Mouse (Mus musculus) right cerebral cortex, postnatal 36 days (tissue): ENCODE data around the gene Map3k9.

Experiments
- DNase-seq, 2 experiments: peaks; one replicate each; pipeline ENCODE4 v3.0.0; 2022; ENCODE audit warnings: low spot score in 2 of 2, mixed read lengths in 1 of 2

The Map3k9 gene

DNA sequence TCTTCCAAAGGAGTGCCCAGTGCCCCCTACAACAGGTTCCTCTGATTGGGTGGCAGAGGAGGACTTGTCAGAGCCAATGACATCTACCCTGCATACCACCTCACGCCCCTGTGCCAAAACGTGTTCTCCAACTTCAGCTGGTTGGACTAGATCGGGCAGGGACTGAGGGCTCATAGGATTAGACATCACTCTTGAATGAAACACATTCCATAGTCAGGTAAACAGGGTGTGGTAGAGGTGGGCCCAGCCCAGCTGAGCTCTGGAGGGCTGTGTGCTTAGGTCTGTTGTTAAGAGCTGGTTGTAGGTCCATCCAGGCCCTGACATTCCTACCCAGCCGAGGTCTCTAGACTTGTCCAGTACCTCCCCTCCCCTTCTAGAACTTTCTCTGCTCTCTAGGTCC is 68.4 kb downstream of the Map3k9 start:
- no peak for DNase-seq

DNA sequence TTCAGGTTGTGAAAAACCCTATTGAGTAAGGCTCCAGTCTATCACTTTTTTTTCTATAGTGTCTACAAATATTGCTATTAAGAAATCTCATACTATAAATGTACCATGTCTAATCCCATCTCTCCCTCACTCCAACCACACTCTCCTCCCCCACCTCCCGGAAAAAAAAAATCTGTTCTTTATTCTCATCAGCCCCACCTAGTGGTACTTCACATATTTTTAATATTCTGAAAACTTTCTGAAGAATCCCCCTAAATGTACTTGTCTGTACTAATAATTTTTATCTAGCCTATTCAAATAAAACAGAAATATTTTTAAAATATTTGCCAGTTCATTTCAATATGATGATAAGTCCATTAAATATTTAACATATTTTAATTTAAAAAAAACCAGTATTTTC is 78.1 kb downstream of the Map3k9 start:
- DNase-seq, result no peak

DNA sequence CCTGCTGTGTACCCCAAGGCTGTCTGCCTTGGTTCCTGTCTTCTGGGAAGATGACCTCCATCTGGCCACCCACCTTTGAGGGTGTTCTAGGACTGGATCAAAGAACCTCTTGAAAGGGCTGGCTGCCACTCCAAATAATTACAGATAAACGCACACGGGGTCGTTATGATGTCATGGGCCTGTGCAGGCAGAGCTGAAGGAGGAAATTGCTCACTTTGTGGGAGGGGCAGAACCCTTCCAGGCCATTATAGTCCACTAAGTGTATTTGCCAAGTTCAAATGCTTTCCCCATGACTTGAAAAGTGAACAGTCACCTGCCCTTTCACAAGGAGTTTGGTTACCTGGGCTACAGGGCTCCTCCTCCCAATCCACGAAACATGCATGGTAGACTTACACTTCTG is 83.0 kb downstream of the Map3k9 start:
- DNase-seq, result no peak

DNA sequence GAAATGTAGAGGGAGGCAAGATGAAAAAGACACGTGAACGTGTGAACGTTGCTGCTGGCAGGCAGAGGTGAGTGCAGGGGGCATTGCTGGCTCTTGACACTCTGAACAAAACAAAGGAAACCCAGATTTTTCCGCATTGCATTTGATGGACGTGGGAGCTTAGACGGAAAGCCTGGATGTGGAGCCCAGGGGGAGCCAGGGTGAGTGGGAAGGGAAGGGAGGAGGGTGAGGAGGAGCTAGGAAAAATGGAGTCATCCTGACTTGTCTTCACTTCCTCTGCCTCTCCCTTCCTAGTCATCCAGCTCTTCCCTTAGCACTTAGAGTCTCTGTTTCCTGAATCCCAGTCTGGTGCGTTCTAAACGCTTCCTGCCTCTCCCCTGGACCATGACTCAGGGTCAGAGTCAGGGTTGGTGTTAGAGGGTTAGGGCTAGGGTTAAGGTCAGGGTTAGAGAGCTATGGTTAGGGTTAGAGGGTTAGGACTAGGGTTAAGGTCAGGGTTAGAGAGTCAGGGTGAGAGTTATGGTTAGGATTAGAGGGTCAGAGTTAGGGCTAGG is 89.7 kb downstream of the Map3k9 start:
- no peak for DNase-seq

DNA sequence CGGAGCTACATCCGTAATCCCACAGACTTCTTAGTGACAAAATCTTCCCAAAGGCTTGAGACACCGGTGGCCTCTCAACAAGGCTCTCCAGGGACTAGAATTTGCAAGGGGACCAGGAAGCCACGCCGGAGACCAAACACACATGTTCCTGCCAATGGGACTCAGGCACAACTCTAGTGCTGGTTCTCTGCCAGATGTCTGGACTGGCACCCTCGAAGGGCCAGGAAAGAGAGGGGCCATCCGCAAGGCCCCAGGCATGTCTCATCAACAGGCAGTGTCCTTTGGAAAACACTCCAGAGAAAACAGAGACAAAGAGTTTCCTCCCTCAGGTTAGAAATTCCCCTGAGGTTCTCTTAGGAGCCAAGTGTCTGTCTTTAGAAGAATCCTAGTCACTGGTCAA is 90.2 kb downstream of the Map3k9 start:
- no peak for DNase-seq

DNA sequence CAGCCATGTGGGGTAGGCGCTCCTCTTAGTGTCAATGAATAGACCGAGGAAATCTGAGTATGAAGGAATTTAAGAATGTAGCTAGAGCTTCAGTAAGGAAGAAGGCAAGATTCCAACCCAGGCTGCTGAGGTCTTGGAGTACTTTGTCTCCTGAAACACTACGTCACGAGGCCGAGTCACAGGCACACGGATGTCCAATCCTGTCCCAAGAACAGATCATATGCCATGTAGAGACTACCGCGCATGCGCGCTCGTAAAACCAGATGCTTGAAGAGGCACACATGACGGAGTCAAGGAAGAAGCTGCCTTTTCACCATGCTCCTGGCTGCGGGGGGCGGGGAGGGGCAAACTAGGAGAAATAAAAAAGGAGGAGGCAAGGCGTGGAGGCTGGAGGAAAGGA is 90.9 kb downstream of the Map3k9 start:
- no peak for DNase-seq

DNA sequence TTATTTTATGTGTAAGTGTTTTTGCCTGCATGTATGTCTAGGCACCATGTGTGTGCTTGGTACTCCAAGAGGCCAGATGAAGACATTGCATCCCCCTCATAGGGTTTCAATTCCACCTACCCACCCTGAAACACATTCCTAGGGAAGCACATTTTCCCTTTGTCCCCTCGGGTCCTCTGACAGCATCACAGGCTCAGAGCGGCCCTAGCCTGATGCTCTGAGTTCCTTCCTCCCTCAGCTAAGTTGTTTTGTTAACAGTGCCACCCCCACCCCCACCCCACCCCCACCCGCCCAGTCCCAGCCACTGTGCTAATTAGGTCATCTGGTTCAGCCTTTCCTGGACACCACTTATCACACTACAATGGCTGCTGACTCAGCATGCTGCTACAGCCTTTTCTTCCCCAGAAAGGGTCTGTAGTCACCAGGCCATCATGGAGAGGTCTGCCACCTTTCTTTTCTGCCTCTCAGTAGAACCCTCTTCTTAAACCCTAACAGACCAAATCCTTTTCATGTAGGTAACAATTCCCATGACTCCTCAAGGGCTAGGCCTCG is 91.4 kb downstream of the Map3k9 start:
- DNase-seq, result no peak

DNA sequence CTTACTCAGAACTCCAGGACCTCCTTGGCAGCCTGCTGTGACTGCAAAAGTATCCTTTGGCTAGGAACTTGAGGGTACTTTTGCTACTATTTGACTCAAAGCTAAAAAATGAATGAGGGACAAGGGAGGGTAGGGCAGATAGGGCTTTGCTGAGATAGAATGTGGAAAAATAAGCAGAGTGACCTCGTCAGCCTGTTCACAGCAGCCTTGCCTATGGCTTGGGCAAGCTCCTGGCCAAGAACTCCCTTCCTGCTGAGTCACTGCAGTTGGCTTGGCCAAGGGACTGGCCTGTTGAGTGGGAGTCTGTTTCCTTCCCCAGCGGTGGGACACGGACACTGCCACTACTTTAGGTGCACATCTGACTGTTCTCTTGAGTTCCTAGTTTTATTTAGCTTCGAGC is 92.4 kb downstream of the Map3k9 start:
- DNase-seq, result no peak

DNA sequence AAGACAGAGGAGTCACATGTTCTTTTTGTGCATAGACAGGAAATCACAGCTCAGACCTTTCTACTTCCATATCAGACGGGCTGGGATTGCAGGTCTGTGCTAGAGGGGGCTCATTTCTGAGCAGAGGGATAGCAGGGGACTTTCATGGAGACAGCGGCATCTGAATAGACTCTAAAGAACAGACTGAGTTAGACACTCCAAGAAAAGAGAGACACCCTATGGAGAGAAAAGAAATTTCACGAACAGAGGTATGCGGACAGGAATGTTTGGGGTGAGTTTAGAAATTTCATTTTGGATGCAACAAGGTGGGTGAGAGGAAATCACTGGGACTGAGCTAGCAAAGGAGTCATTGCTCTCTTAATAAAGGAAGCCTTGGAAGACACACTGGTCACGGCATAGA is 93.1 kb downstream of the Map3k9 start:
- DNase-seq, result no peak

DNA sequence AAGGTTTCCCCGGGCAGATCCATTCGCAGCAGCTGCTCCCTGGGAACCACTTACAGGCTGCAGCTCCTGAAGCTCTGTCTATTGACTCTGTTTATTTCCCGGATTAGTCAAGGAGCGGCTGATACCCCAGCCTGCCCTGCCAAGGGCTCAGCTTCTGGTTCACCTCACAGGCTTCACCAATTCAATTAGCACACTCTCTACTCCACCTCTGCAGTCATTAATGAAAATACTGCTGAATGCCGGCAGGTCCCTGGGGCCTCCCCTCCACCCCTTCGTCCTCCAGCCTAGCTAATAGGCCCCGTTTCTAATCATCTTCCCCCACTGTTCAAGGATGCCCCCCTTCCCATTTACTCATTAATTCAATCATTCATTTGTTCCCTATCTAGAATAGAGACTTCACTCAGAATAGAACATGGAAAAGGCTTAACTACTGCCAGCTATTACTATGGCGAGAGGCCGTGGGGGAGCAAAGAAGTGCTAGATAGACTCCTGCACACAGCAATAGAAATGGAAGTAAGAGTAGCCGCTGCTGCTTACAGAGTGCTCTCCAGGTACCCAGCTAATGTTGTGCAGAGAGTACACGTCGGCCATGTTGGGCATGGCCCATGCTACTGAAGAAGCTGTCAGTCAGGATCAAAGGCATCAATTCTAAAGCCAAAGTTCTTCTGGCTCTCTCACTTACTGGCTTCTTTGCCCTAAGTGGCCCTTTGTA is 94.4 kb downstream of the Map3k9 start:
- no peak for DNase-seq

DNA sequence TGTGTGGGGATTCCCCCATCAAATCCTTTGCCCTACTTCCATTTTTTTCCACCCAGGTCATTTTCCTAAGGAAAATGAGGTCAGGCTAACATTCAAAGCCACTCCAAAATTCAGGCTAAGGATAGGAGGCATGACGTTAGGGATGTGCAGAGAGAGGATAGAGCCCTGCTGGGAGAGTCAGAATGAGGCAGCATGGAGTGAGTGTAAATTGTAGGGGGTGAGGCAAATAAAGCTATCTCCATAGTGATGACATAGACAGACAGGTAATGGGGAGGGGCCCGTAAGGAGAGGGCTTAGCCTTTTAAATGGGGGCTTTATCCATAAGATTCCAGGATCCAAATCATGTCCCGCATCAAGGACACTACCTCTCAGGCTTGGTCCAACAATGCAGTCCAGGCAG is 95.0 kb downstream of the Map3k9 start:
- no peak for DNase-seq

DNA sequence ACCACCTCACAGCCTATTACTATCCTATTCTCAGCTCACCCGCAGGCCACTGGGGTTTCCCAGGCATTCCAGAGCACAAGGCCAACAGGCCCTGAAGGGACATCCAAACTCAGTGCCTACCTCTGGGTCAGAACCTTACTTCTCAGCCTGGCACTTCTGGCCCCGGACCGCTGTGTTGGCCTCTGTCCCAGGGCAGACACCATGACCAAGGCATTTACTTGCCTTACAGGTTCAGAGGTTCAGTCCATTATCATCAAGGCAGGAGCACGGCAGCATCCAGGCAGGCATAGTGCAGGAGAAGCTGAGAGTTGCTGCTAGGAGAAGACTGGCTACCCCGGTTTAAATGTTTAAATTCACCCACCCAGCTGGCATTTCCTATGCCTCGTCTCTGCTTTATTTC is 96.9 kb downstream of the Map3k9 start:
- DNase-seq, result no peak

DNA sequence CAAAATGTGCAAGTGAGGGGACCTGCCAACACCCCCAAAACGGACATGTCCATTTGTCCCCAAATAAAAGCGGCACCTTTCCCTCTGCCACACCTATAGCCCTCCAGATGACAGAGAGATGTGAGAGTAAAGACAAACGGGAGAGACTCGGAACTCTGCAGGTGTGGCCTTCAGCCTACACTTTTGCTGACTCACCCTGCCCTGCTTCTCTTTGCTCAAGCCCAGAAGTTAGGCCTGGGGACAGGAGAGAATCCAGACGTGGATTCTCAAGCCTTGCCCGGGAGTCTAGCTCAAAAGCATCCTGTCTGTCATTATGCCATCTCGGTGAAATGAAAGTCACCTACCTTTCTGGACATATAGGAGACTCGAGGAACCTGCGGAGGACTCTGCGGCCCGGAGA is 97.6 kb downstream of the Map3k9 start:
- DNase-seq, result no peak

DNA sequence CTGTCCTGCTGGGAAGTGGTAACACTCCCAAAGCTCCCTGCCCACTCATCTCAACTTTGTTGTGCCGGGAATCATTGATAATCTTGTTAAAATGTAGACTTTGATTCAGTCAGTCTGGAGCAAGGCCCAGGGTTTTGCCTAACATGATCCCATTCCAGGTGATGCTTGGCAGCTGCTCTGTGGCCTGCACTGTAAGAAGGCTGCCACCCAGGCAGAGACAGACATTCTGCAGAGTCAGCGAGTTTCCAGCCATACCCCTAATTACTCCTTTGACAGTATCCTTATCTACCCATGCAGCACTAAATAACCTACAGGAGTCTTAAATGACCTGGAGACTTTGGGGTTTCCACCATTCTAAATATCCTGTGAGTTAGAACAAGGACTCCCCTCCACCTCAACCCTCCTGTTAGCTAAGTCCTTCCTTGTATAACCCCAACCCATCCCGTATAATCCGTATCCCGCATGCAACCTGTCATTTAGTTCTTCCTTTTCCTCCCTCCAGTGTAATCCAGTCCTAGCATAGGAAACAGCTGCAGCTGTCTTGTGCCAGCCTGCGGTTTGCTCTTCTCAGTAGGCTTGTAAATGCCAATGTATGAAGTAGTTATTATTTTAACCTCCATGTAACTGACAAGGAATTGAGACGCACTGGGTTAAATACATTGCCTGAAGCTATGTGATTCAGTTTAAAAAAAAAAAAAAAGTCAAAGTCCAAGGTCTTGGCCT is 101.0 kb downstream of the Map3k9 start:
- DNase-seq, result no peak

DNA sequence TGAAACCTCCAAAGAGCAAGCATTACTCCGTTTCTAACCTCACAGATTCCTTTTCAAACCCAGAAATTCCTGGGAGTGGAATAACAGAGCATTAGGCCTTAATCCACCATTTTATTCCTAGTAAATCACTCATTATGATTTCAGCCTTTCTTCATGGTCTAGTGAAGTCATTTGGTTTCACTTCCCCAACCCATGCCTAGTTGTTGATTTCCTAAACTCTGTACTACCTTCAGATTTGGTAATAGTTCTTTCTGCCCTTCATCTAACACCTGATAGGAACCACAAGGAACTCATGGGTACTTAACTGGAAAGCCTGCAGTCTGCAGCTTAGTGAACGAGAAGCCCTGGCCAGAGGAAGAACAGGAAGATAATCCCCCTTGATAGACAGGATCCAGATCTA is 105.4 kb downstream of the Map3k9 start:
- DNase-seq, result no peak
